Mouse (Mus musculus) CD4-positive helper T cell, adult 2 months (primary cell): ENCODE measurements around the gene Pbx4.

Experiments used
- DNase-seq: peaks from one replicate; pipeline ENCODE4 v3.0.0-alpha.2; 2012; ENCODE audit warnings: low read depth, missing footprints, low spot score

Gene Pbx4

DNA sequence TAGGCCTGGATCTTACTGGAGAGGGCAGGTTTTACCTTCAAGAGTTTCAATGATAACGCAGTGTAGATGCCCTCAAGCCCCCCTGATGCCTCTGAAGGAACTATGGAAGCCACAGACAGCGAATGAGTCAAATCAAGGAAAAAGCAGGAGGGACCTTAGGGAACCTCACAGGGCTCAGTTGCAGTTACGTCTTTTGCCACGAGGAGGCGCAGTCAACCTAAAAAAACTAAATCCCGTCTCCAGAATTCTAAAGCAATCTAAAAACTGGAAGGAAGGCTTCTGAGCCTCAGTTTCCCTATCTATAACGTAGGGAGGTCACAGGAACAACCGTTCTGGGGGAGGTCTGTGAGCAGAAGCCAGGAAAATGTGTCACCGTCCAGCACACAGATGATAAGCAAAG is 41.9 kb downstream of the Pbx4 start:
- DNase-seq: peak; percentile 52

DNA sequence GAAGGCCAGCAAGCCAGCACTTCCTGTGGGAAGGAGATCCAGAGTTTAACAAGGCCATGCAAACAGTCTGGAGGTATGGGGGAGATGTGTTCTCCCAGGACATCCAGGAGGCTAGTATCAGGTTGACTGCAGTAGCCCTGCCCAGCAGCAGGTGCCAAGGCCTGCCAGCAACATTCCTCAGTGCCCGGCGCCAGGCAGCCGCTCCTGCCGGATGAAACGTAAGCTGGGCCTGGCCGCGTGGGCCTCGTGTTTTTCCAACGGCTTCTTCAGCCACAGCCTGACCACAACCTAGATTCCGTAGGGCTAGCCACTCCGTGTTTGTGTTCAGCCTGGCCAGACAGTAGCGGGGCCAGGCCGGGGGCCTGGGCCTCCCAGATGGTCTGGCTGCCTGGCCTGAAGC is 42.4 kb downstream of the Pbx4 start:
- no peak for DNase-seq

DNA sequence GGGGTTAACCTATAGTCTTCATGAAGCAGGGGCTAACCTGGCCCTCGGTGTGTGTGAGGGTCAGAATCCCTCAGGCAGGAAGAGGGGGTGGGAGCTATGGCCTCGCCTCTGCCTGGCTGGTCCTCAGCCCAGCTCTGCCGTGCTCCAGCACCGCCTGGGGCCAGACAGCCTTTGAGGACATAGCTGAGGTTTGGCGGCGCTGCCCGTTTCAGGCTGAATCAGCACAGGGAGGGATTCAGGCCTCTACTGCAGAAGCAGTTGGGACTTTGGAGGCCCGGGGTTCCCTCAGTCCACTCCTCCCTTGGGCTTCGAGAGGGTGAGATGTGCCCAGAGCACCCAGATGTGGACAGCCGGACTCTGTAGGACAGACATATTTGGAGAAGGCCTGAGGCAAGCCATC is 43.8 kb downstream of the Pbx4 start:
- no peak for DNase-seq

DNA sequence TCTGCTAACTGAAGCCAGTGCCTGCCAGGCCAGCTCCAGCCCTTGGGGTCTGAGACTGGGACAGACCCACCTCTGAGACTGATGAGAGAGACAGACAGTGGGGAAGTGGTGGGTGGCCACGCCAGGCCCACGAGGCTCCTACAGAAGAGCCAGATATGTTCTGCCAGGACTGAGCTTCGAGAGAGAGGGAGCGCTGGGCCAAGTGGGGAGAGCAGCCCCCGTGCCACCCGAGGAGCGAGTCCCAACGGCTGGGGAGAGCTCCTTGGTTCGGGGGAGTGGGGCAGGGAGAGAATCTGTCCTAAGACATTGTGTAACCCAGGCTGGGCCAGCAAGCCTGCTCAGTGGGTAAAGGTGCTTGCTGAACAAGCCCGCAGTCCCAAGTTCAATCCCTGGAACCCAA is 44.7 kb downstream of the Pbx4 start:
- no peak for DNase-seq

DNA sequence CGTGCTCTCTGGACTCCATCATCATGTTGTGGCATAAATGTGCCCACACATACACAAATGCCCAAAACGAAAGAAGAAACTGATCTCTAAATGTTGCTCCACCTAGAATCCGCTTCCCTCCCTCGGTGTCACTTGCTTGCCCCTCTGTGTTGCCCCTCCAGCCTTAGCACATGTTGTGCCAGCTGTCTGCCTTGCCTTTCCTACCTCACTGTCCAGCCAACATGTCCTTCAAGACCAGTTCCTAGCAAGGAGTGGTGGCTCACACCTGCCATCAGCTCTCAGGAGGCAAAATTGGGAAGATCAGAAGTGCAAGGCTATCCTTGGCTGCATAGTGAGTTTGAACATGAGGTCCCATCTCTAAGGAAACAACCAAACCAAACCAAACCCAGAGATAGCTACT is 45.1 kb downstream of the Pbx4 start:
- DNase-seq: no peak

DNA sequence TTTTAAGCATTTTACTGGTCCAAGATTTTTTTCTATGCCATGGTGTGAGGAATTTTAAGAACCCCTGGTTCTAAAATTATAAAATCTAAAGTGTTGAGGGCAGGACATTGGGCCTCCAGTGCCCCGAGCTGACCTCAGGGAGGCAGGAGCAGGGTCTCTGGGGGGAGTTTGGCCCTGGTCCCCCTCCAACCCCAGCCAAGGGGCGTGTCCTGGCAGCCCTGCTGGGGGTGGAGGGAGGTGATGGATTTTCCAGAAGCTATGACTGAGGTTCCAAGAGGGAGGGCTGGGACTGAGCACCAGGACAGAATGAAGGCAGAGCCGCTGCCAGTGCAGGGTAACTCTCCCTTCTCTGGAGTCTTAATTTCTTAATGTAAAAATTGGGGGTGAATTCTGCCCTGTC is 45.7 kb downstream of the Pbx4 start:
- DNase-seq: no peak

DNA sequence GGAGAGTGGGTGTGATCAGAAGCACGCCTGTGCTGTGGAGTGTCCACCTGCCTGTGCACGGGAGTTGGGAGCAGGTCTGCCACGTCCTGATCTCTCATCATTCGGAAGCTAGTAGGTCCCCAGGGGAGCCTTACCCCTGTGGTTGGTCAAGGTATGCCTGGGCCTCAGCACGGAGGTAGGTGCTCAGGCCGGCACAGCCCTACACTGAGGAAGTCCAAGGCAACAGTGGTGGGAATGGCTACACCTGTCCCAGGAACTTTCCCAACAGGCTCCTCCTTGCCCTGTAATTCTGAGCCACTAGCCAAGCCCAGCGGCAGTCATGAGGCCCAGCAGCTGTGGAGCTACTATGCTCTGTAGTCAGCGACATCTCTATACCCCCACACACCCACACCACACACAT is 47.4 kb downstream of the Pbx4 start:
- DNase-seq: no peak

DNA sequence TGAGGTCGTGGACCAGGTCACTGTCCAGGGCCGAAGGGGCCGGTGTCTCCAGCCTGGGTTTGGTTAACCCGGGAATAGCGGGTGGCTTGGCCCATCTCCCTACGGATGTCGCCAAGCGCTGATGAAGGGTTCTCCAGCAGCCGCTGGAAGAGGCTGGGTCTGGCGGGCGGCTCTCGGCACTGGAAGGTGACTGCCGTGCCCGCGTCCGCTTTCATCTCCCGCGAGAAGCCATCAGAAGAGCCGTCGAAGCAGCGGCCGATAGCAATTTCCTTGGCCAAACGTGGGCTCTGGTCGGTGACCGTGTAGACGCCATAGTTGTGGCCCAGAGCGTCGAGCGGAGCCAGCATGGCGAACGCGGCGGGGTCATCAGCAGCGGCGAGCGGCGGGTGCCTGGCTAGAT is 48.5 kb downstream of the Pbx4 start:
- no peak for DNase-seq

DNA sequence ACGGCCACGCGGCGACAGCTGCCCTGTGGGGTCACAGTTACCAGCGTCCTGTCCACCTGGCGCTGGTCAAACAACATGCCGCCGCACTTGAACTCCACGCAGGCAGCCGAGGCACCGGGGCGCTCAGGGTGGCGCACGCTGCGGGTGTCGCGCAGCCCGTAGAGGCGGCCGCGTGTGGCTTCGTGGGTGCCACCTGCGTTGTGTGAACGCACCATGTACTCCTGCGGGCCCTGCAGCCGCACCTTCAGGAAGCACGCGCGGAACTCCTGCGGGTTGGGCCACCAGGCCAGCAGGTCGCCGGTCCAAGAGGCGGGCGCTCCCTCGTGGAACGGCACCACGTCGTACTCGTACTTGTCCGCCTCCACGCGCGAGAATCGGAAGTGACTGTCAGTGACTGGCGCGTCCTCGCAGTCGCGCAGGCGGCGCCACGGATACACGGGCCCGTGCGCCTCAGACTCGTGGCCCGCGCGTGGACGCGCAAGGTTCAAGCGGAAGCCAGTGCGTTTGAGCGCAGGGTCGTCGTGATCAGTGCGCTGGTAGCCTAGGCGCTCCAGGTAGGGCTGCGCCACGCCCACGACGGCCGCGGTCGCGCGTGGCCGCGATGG is 49.1 kb downstream of the Pbx4 start:
- no peak for DNase-seq

DNA sequence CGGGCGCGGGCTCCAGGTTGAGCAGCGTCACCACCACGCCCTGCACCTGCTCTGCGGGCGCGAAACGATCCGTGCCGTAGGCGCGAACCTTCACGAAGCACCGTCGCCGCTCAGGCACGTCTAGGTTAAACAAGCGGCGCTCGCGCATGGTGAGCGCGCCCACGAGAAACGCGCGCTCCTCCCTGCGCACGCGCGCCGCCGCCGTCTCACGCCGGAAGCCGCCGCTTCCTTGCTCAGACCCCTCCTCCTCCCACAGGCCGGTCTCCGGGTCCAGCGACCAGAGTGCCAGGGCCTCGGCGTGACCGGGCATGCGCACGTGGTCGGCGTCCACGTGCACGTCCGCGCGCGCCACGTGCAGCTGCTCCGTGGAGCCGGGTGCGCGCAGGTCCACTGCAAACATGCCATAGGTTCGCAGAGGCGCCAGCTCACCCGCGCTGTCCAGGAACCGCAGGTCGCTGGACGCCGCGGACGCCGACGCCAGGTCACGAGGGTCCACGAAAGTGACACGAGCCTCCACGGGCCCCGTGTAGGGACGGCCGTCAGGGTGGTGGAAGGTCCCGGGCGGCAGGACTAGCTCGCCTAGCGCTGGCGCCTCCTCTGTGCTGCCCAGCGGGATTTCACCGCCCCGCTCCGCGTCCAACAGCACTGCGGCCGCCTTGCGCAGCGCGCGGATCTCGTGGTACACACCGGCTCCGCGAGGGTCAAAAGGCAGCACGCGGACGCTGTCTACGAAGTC is 49.9 kb downstream of the Pbx4 start:
- peak; percentile 68 for DNase-seq

DNA sequence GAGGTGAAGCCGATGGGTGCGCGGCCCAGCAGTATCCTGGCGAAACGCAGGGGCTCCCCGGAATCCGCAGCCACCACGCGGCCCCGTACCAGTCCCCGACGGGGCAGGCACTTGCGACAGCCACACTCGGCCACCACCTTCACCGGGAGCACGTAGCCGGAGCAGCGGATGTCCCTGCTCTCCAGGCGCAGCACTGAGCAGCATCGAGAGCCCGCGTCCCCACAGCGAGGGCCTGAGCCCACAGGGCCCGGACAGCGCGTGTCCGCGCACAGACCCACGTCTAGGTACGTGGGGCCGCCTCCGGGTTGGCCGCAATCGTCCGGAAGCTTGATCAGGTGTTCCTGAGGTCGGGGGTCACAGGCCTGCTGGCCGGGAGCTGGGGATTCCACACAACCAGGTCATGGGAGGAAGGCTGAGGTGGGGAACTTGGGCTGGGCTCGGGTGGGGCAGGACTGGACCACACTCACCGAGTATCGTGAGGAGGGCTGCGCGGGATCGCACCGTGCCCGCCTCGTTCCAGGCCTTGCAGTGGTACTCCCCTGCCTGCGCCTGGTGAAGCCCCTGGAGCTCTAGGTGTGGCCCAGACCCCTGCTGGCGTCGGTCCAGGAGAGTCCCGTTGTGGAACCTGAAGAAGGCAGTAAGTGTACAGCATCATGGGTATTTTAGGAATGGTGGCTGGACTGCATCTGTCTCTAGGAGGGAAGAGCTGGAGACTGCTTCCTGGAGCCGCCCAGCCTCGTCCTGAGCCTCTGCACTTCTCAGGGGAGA is 50.7 kb downstream of the Pbx4 start:
- DNase-seq: no peak

DNA sequence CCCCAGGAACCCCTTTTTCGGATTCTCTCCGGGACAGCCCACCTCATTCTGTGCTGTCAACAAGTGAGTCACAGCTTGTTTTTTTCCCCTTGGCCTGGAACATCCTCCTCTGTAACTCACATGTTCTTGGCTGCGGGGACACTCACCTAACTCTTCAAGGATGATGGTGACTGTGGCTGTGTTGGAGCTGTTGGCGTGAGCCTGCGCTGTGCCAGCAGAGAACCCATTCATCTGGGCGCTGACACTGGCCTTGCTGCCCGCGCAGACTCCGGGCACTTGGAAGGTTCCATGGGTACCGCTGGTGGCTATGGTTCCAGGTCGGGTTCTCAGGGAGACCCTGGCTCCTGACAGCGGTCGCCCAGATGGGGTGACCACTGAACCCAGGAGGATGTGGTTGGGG is 51.9 kb downstream of the Pbx4 start:
- no peak for DNase-seq

DNA sequence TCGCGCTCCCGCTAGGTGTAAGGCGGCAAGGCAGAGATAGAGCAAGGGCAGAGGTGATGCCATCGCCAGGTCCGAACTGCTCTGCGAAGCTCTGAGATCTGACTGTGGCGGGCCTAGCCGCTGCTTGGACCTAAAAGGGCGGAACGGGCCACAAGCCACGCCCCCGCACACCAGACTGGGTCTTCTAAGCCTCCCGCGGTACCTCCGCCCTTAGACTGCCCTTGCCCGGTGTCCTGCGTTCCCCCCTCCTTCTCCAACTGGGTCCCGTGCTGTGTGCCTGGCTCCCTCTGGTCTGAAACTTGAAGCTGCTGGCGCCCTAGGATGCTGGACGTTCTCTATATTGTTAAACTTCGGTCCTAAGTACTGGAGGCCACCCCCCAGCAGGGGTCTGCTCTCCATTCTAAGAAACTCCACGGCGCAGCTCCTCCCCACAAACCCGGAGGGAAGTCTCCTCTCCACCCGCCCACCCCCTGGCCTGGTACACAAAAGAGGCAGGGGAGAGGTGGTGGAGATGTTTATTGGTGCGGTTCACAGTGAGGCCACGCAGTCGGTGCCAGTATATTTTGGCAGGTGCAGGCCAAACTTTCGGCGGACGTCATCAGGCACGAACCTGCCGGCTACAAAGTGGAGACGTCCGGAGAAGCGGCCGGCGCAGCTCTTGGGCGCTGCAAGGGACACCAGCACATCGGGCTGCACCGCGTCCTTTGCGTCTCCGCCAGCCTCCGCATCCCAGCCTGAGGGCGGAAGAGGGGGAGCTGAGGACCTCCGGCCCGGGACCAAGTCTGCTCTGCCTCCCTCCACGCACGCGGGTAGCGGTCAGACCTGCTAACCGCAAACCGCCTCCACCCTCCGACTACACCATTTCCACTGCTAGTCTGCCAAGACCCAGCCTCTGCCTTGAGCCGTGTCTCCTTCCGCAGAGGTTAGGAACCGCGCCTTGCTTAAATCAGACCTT is 55.3 kb downstream of the Pbx4 start, which contains the start of gene Cilp2:
Cilp2 (minus strand) TSS at position 399 of the 955 bp plus-strand sequence.
- peak; percentile 55 for DNase-seq

DNA sequence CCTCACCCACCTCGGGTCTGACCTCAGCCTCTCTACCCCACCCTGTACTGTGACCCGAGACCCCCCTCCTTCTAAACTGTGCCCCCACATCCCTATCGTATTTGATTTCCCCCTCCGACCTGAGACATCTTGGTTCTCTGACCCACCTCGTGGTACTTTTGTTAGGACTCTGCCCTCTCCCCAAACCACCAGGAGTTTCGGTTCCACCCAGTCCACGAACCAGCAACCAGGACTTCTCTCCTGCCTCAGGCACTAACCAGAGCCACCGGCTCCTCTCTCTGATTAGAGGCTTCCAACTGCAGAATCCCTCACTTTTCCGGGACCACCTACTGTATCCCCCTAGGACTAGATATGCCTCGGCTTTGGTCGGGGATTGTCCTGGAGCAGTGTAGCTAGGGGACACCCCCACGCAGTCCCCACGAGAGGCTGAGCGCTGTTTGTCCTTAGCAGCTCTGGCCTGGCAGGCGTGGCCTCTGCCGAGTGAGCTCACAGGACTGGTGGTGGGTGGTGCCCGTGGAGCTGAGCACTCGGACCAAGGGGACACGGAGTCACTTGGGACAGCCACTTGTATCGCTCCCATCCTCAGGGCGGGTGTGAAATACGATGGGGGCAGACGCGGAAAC is 56.1 kb downstream of the Pbx4 start:
- DNase-seq: no peak

DNA sequence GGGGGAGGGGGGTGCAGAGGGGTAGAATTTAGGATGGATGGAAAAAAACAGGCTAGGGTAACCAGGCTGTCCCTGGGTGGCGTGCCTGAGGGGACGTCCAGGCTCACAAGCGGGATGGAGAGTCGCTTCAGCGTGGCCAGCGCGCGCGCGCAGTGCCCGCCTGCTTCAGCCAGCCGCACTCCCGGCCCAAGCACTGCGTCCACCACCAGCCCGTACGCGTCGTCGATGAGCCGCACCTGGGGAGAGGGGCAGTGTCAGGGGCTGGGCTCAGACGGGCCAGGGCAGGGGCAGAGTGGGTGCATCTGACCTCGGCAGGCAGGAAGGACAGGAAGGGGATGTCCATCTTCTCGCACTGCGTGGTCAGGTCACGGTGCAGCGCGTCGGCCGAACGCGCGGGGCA is 56.6 kb downstream of the Pbx4 start:
- no peak for DNase-seq

DNA sequence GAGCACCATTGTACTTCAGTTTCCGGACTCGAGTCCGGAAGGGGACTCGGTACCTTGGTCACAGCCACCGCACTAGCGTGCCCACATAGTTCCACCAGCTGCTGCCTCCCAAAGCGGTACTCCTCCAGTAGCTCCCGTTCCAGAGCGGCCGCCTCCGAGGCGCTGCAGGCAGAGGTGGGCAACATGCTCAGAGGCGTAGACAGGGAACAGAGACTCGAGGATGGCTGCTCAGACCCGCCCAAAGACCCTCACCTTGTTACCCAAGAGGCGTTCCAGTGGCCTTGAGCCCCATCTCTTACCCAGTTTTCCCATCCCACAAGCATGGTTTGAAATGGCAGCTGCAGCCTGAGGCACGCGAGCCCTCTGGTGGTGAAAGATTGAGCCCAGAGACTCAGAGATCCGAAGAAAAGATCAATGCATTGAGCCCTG is 58.5 kb downstream of the Pbx4 start:
- peak; percentile 37 for DNase-seq

DNA sequence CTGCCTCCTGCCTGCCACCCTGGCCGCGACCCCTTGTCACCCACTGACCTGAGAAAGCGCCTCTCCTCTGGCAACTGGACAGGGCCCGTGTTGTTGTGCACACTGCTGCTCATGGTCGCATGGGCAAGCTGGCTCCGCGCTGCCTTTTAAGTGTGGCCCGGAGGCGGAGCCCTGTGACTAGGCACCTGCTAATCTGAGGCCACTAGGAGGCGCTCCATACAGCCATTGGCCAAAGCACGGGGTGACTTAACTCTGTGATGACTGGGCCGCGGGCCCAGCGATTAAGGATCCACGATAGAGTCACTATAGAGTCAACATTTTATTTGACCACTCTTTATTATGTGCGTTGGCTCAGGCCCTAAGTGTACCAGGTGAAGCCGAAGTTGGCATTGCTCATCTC is 61.6 kb downstream of the Pbx4 start:
- peak; percentile 60 for DNase-seq

DNA sequence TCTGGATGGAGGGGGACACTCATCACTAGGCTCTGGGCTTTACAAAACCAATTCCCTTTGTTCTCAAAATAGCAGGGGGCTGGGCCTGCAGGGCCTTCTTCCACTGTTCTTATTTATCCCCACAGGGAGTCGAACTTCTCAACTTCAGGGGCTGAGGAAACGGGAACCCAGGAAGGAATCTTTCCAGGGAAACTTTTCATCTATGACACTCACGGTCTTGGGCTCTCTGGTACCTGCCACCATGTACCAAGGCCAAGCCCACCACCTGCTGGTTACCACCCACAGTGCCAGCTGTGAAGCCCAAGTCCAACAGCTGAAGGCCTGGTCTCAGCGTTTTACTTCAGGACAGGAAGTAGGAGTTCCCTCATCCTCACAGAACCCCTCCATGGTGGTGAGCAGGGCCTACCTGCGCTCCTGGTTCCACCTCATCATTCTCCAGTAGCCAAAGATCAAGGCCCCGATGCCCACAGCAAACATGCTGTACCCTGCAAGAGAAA is 62.6 kb downstream of the Pbx4 start:
- DNase-seq: no peak

DNA sequence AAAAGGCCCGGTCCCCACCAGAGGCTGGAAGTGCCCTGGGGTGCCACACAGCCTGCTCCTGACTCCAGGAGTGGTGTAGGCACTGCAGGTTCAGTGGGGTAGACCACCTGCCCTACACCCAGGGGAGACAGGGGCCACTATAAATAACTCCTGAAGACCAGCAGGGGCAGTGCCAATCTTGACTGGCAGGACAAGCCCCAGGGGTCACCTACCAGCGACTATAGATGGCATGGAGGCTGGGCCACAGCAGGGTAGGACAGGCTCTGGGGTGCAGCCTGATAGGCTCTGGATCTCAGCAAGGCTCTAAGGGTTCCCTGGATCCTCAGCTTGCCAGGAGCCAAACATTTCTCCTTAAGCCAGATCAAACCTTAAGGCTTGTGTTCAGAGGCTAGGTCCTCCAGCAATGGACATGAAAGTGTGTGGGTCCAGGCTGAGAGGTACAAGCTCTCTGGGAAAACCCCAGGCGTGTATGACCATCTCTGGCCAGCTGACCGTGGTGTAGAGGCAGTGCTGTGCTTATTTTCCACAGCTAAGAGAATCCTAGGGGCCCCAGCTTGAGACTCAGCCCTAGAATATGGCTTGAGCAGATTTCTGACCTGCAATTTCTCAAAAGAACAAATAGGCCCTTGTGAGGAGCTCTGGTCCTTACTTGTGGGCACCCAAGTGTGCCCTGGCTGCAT is 63.6 kb downstream of the Pbx4 start:
- no peak for DNase-seq

DNA sequence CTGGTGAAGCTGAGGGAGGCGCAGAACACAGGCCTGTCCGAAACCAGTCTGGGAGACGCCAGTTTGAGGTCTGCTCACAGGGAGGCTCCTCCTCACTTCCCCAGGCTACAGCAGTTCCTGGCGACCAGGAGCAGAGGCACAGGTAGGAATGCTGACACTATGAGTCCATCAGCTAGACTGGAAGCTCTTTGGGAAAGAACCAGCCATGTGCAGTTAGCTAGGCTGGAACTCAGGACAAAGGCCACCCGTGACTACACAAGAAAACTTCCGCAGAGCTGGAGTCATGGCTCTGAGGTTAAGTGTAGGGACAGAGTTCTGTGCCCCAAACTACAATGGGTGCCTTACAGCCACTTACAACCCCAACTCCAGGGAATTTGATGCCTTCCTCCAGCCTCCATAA is 65.6 kb downstream of the Pbx4 start:
- DNase-seq: no peak
